Mouse (Mus musculus) naive thymus-derived CD4-positive, alpha-beta T cell, adult 2 months (primary cell): ENCODE results near the gene Cryl1.

ENCODE experiments used
- DNase-seq: peaks from one replicate; pipeline ENCODE4 v3.0.0-alpha.2; 2011; ENCODE audit warnings: low read depth

Cryl1 gene

GRCm38 (mm10) chr14:57372348-57373102, 25.8 kb downstream of the Cryl1 start:
- DNase-seq = peak; percentile 88

GRCm38 (mm10) chr14:57367327-57367726, 31.0 kb downstream of the Cryl1 start:
- no peak for DNase-seq

GRCm38 (mm10) chr14:57366724-57367123, 31.6 kb downstream of the Cryl1 start:
- no peak for DNase-seq

GRCm38 (mm10) chr14:57365341-57365740, 33.0 kb downstream of the Cryl1 start:
- no peak for DNase-seq

GRCm38 (mm10) chr14:57363833-57364232, 34.5 kb downstream of the Cryl1 start:
- no peak for DNase-seq

GRCm38 (mm10) chr14:57362726-57363660, 35.3 kb downstream of the Cryl1 start:
- peak; percentile 74 for DNase-seq

GRCm38 (mm10) chr14:57357030-57357429, 41.3 kb downstream of the Cryl1 start:
- DNase-seq = no peak

GRCm38 (mm10) chr14:57351521-57352235, 46.7 kb downstream of the Cryl1 start:
- DNase-seq = no peak

- DNase-seq = no peak
These were observed 48.4 kb downstream of the Cryl1 start for GRCm38 (mm10) chr14:57349955-57350354.

- DNase-seq = no peak
These were observed 50.2 kb downstream of the Cryl1 start for GRCm38 (mm10) chr14:57348155-57348554.

- no peak for DNase-seq
These were observed 52.2 kb downstream of the Cryl1 start for GRCm38 (mm10) chr14:57346135-57346534.

GRCm38 (mm10) chr14:57344781-57345492, 53.4 kb downstream of the Cryl1 start:
- DNase-seq = peak; percentile 6

- no peak for DNase-seq
These were observed 55.1 kb downstream of the Cryl1 start for GRCm38 (mm10) chr14:57343057-57343750.

GRCm38 (mm10) chr14:57342316-57343055, 55.8 kb downstream of the Cryl1 start:
- DNase-seq = no peak

- no peak for DNase-seq
These were observed 59.7 kb downstream of the Cryl1 start for GRCm38 (mm10) chr14:57338666-57339065.

- peak; percentile 7 for DNase-seq
These were observed 63.5 kb downstream of the Cryl1 start for GRCm38 (mm10) chr14:57334833-57335232.

GRCm38 (mm10) chr14:57332503-57332902, 65.8 kb downstream of the Cryl1 start:
- no peak for DNase-seq

GRCm38 (mm10) chr14:57331097-57331496, 67.2 kb downstream of the Cryl1 start:
- DNase-seq = no peak

GRCm38 (mm10) chr14:57329600-57329999, 68.7 kb downstream of the Cryl1 start:
- DNase-seq = no peak

- DNase-seq = no peak
These were observed 71.6 kb downstream of the Cryl1 start for GRCm38 (mm10) chr14:57326771-57327170.
